Mouse (Mus musculus): ENCODE measurements around the gene Smarcad1.
"Not testable (repeated sequence)": the region's sequence is repeated elsewhere in the genome, so short reads cannot be mapped to it uniquely, and the experiment has no call there.

The Smarcad1 gene

DNA sequence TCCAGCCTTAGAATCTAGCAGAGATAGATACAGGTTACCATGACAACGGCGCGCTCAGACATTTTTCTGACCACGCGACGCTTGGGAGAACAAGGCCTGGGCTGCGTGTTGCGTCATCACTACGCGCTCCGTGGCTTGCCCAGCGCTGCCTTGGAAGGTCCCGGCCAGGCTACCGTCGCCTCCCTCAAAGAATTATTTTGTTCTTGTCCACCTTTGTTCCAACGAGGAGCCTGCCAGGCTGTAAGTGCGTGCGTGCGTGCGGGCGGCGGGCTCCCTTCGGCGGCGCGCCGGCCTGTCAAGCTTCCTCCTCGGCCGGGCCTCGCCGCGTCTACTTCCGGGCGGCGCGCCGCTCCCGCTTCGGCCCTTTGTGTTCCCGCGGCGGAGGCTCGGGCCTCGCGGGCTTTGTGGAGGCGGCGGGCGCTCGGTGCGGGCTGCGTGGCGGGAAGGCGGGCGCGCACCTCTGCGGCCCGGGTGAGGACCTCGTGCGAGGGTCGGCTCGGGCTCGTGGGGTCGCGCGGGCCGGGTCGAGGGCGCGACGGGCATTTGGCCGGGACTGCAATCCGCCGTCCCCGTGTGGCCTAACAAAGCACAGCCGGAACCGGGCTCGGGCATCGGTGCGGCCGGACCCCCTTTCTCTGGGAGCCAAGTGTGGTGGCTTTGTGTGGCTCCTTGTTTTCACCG is at the start of gene Smarcad1:
Smarcad1 (plus strand) TSS at position 93 of the 681 bp plus-strand sequence.
- DNase-seq (ENCODE audit: extremely low read depth, low read depth, low spot score), result peak; percentile 39

DNA sequence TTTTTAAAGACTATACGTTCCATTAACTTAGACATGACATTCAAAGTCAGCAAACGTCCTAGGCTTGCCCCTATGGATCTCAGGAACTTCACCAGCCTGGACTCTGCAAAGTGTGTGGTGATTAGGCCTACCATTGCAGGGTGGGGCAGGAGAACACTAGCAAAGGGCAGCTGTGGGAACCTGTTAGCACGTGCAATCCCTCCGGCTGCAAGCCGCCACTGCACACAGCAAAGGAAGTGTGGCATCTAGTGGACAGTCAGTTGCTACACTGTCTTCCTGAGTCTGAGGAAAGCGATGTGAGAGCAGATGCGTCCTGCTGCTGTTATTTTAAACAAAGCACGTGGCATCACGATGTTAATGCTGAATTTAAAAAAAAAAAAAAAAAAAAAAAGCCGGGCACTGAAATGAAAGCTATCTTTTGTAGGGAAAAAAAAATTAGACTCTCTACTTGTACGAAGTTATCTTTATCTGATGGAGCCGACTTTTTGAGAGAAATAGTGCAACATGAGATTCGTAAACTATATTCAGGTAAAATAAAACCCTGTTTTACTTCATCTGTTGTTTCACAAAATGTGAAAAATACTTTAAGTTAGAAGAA is 45.5 kb upstream of the Smarcad1 start:
- DNase-seq (ENCODE audit: extremely low read depth, low read depth, low spot score), result no peak

DNA sequence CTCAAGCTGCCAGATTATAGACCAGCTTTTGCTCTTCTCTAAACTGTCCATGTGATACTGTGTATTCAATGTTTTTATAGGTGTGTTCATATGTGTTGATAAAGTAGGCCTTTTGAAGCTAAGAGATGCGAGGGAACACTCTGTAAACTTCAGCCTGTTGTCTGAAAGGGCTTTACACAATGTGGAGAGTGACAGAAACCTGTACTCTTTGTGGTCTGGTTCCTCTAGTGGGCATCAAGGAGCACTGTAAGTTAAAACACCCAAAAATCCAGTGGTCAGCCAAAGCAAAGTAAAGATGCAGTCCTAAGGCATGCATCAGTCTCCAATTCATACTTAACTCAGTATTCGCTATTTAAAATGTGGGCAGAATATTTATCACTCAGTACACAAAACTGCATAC is 44.6 kb upstream of the Smarcad1 start:
- DNase-seq (ENCODE audit: extremely low read depth, low read depth, low spot score), result no peak

DNA sequence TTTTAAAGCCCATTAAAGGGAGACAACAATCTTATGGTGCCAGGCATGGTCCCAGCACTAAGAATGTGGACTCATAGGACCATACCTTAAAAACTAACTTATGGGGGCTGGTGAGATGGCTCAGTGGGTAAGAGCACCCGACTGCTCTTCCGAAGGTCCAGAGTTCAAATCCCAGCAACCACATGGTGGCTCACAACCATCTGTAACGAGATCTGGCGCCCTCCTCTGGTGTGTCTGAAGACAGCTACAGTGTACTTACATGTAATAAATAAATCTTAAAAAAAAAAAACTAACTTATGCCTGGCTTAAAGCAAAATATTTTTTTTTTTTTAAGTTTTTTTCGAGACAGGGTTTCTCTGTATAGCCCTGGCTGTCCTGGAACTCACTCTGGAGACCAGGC is 41.6 kb upstream of the Smarcad1 start:
- not testable (repeated sequence) for DNase-seq (ENCODE audit: extremely low read depth, low read depth, low spot score)

DNA sequence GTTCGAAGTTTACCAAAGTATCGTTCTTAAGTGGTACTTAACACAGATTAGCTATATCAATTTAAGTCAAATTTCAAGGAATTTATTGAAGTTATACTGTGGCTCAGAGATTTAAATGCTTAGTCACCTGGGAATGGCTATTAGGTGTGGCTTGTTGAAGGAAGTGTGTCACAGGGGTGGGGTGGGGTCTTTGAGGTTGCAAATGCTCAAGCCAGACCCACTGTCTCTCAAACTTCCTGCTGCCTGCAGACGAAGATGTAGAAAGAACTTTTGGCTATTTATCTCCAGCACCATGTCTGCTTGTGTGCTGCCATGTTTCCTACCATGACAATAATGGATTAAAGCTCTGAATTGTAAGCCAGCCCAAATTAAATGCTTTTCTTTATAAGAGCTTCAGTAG is 40.2 kb upstream of the Smarcad1 start:
- DNase-seq (ENCODE audit: extremely low read depth, low read depth, low spot score), result no peak

DNA sequence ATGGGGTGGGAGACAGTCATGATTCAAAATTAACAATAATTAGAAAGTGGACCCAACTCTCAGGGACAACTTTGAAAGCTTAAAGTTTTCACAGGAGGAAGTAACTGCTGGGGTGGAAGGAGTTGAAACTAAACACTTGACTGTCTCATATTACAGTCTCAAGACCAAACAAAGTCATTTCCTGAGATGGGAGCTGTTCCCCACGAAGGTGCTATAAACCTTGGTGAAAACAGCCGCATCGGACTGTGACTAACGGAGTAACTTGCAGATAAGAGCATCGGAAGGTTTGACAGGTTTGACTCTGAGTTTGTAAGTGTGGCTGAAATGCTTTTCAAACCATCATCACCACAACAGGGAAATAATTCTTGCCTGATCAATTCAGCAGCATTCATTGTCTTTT is 33.5 kb upstream of the Smarcad1 start:
- no peak for DNase-seq (ENCODE audit: extremely low read depth, low read depth, low spot score)

DNA sequence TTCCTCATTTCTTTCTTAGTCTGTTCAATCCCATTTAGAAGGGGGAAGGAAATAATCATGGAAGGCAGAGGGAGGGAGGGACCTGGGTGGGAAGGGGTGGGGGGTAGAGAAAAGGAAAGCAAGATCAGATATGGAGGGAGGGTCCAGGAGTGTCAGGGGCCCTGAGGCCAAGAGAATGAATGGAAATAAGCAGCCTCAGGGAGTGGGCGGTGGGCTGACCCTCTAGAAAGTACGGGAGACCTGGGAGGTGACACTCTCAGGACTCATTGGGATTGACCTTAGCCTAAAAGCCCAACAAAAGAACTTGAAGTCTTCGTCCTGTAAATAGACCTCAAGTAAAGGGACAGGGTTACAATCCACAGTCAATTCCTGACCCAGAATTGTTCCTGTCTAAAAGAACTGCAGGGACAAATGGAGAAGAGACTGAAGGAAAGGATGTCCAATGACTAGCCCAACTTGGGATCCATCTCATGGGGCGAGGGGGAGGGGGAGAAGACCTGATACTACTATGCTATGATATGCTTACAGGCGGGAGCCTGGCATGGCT is 30.9 kb upstream of the Smarcad1 start:
- DNase-seq (ENCODE audit: extremely low read depth, low read depth, low spot score), result no peak

DNA sequence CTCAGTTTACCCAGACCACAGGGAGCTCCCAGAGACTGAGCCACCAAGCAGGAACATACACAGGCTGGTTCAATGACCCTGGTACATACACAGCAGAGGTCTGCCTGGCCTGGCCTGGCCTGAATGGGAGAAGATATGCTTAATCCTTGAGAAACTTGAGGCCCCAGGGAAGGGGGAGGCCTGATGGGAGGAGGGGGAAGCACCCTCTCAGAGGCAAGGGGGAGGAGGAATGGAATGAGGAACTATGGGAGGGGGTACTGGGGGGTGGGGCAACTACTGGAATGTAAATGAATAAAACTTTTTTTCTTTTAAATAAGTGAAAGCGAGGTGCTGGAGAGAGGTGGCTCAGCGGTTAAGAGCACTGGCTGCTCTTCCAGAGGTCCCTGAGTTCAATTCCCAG is 30.2 kb upstream of the Smarcad1 start:
- DNase-seq (ENCODE audit: extremely low read depth, low read depth, low spot score), result no peak

DNA sequence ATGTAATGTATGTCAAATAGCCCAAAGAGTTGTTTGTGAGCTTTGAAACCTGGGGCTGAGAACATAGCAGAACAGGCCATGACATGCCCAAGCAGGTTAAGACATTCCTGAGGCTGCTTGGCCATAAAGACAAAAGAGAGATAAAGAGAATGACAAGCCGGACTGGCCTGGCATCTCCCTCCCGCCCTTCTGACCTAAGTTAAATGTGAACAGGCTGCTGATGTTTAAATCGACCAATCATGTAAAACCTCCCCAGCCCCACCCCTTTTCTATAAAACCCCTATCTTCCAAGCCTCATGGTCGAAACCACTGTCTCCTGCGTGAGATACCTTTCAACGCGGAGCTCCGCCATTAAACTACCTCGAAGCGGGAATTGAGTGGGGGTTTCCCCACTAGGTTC is 24.8 kb upstream of the Smarcad1 start:
- DNase-seq (ENCODE audit: extremely low read depth, low read depth, low spot score), result no peak

DNA sequence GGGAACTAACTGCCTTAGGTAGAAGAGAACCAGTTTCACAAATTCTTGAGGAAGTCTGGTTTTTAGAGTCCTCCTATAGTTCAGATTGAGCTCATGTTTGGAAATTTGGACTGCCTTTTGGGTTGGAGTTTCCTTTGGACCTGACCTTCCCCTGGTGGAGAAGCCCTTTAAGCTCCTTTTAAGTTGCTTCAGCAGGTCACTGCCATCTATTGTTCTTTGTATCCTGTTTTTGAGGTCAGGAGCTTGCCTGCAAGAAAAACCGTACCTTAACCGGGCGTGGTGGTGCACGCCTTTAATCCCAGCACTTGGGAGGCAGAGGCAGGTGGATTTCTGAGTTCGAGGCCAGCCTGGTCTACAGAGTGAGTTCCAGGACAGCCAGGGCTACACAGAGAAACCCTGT is 23.4 kb upstream of the Smarcad1 start:
- not testable (repeated sequence) for DNase-seq (ENCODE audit: extremely low read depth, low read depth, low spot score)

DNA sequence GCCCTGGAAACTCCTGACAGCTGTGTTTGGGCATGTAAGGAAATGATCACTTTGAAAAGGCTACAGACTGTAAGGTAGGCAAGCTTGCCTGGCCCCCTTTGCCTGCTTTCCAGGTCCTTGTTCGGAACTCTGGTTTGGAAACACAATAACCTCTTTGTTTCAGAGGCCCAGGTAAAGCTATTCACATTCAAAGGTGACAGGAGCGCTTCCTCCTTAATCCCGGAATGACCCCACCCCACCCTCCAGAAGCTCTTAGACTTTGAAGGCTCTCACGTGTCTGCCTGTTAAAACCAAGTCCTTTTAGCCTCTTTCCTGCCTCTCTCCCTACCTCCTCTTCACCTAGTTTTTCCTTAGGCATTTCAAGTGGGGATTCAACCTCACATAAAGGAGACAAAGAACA is 20.5 kb upstream of the Smarcad1 start:
- DNase-seq (ENCODE audit: extremely low read depth, low read depth, low spot score), result no peak

DNA sequence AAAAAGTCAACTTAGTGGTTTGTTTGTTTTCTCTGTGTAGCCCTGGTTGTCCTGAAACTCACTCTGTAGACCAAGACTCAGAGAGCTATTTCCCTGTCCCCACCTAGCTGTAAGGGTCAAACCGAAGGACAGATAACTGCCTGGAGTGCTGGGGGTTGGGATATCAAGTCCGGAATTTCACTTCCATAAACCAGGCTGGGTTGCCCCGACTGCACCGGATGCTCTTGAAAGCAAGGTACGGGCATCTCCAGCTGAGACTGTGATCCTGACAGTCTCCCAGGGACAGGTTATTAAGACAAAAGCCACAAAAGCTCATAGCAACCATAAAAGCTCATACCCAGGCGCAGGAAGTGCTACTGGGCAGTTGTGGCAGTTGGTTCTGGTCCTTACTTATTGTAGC is 19.3 kb upstream of the Smarcad1 start:
- DNase-seq (ENCODE audit: extremely low read depth, low read depth, low spot score), result no peak

DNA sequence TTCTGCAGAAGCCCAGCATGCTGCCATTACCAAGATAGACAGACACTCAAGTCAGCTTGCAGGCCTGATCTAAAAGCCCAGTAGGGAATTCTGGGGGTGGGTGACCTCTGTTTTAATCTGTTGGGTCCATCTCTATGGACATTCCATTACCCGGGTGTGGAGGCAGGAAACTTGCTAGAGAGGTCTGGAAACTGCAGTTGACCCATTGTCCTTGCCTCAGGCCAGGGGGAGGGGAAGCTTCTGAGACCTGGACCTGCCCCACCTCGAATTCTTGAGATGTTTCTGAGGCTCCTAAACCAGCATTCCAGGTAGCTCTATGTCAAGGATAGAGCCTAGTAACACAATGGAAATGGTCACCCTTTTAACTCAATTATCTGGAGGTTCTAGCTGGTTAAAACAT is 17.7 kb upstream of the Smarcad1 start:
- DNase-seq (ENCODE audit: extremely low read depth, low read depth, low spot score), result no peak

DNA sequence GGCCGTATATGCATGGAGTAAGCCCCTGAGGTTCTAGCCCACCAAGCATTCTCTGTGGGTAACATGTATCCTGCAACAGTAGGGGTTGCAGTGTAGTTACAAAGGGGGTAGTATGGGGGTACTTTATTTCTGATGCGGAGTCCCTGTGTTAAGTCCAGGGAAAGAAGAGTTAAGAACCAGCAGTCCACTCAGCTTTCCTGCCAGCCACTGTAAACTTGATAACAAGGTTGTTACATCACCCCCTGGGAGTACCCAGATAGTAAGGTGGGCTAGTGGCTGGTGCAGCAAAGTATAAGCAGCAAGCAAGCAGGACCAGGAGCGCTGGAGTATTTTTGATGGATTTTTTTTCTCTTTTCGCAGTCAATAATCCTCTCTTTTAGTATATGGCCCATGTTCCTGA is 17.3 kb upstream of the Smarcad1 start:
- DNase-seq (ENCODE audit: extremely low read depth, low read depth, low spot score), result no peak

DNA sequence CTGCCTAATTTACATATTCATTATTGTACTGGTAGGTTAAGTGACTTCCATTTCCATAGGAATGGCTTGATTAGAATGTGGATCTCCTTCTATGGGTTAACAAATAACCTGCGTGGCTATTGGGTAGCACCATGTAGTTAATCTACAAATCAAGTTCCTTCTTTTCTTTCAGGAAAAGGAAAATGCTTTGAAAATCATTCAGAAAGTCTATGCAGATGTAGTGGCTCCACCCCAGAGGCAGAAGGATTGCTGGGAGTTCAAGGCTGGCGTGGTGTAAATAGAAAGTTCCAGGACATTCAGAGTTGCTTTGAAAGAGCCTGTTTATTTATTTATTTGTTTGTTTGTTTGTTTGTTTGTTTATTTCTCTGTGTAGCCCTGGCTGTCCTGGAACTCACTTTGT is 7.7 kb upstream of the Smarcad1 start:
- no peak for DNase-seq (ENCODE audit: extremely low read depth, low read depth, low spot score)

DNA sequence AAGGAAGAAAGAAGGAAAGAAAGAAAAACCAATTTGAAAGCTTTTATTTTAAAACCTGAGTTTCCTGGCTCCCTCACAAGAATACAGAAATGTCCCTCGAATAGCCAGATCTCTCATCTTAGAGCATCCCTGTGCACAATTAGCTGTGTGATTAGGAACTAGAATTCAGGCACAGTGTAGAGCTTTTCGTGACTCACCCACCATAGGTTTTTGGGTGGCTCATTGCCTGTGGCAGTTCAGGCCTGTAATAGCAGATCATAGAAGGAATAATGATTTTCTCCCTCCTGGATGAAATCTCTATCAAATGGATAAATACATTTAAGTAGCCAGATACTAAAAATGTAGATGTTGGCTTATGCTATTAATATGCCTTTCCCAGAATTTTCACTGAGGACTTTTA is 6.9 kb upstream of the Smarcad1 start:
- no peak for DNase-seq (ENCODE audit: extremely low read depth, low read depth, low spot score)

DNA sequence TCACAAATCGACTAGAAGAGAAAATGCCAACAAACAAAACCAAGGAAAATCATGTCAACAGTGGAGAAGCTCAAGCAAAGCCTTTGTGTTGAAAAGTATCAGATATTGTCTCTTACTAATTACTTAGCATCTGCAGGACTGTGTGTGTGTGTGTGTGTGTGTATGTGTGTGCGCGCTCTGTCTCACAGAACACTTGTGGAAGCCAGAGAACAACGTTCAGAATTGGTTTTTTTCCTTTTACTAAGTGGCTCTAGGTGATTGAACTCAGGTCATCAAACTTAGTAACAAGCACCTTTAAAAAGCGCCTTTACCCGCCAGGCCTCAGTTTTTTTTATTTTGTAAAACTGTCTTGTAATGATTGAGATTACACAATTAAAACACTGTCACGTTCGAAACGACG is 451 bp upstream of the Smarcad1 start:
- no peak for DNase-seq (ENCODE audit: extremely low read depth, low read depth, low spot score)

DNA sequence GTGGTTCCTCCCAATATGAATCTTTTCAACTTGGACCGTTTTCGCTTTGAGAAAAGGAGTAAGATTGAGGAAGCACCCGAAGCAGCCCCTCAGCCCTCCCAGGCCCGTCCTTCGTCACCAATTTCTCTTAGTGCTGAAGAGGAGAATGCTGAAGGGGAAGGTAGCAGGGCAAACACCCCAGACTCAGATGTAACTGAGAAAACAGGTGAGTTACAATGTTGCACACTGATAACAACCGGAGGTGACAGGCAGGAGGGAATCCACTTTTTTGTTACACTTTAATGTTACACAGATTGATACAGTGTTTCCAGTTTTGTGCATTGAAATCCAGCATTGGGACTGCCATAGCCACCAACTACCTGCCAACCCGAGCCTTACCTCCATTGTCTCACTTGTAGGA is 858 bp downstream of the Smarcad1 start:
- DNase-seq (ENCODE audit: extremely low read depth, low read depth, low spot score), result no peak

DNA sequence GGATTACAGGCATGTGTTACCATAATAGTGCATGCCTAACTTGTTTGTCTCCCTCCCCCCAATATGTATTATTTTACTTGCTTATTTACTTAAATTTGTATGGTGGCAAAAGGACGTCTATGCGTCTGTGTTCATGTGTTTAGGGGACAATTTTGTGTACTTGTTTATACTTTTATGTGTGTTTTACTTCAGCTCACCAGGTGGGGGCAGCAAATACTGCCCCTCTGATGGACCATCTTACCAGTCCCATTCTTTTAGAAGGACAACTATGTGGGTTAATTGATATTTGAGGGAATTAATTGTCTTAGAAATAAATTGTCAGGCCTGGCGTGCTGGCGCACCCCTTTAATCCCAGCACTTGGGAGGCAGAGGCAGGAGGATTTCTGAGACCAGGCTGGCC is 6.7 kb downstream of the Smarcad1 start:
- no peak for DNase-seq (ENCODE audit: extremely low read depth, low read depth, low spot score)

DNA sequence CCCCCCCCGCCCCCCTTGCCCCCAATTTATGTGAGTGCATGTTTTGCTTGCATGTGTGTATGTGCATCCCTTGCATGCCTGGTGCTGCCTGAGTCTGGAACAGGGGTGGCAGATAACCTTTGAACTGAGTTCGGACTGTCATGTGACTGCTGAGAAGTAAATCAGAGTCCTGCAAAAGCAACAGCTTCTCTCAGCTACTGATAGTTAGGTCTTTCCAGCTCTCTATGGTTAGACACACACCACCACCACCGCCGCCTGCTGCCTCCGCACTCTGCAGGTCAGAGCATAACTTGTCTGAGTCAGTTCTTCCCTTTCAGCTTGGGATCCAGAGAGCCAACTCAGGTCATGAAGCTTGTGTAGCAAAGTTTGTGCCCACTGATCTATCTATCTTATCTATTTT is 14.2 kb downstream of the Smarcad1 start:
- DNase-seq (ENCODE audit: extremely low read depth, low read depth, low spot score), result no peak

DNA sequence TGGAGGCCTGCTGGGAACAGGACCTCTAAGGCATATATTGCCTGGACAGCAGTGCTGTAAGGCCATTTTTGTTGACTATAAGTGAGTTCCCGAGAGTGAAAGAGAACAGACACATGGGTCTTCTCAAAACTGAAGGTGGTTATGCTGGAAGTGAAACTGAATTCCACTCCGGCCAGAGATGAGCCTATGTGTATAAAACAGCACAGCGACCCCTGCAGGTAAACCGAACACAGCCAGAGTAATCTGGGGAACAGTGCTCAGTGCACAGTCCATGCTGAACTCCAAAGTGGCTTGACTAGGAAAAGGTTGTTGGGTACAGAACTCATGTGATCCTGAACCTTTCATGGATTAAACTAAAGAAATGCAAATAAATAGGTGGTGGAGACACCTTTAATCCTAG is 14.8 kb downstream of the Smarcad1 start:
- DNase-seq (ENCODE audit: extremely low read depth, low read depth, low spot score), result not testable (repeated sequence)

DNA sequence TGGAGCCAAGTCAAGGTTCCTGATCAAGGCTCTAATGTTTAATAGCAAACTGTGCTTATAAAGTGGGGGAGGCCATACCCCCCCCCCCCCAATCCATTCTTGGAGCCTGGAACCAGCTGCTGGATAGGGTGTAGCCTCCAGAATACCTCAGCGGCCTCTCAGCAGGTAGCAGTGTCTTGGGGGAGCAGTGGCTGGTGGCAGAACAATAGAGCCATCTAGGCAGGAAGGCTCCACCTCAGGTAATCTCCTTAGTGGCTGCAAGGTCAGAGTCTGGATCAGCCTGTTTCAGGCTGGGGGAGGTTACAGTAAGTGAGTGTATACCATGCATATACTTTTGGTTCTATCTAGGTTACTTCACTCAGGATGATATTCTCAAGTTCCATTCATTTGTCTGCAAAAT is 18.7 kb downstream of the Smarcad1 start:
- no peak for DNase-seq (ENCODE audit: extremely low read depth, low read depth, low spot score)

DNA sequence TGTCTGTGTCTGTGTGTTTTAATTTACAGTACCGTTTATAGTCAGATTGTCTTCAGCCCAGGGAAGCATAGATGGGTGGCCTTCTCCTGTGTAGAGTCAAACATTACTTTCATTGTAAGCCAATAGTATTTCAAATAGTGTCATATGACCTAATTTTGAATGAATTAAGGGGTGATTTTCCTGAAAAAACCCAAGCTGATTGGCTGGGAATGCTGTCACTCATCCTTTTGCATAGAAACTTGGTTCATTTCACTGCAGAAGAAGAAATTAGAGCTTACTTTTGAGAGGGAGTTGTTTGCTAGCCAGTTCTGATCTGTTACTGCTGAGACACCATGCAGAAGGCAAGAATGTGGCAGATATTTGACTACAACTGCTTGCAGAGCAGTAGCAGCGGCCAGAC is 32.8 kb downstream of the Smarcad1 start:
- DNase-seq (ENCODE audit: extremely low read depth, low read depth, low spot score), result no peak
